Mouse (Mus musculus): Measurements from ENCODE around the gene Snx9.

- TF ChIP-seq EP300 (IDR thresholded peaks at IDR 0.05; ENCODE audit: low read depth), result no peak
- no peak for TF ChIP-seq CTCF (IDR thresholded peaks at IDR 0.05; ENCODE audit: low read depth)
Observed at GRCm38 (mm10) chr17:5939871-5940270, 98.7 kb downstream of the Snx9 start.

Data from liver, embryonic 14.5 days (tissue).